Mouse (Mus musculus) naive thymus-derived CD4-positive, alpha-beta T cell, adult 2 months (primary cell): ENCODE measurements around the gene Rin3.

ENCODE experiments used
- DNase-seq: peaks from one replicate; pipeline ENCODE4 v3.0.0-alpha.2; 2011; ENCODE audit warnings: low read depth

Rin3 gene

DNA sequence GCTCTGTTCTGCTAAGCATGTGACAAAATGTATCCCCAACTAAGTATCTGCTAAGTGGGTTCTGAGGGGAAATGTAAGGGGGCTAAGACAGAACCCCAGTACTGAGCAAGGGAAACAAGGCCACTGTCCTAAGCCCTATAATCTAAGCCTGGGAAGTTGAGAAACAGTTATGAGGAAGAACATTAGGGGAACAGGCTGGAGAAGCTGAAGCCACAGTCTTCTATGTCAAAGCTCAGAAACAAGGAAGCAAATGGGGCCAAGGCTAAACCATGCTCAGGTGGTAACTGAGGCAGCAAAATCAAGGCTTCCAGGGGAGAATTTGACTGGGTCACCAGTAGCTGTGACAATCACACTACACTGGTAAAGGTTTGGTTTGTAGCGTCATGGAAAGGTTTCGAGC, 50.3 kb downstream of the Rin3 start:
- no peak for DNase-seq

DNA sequence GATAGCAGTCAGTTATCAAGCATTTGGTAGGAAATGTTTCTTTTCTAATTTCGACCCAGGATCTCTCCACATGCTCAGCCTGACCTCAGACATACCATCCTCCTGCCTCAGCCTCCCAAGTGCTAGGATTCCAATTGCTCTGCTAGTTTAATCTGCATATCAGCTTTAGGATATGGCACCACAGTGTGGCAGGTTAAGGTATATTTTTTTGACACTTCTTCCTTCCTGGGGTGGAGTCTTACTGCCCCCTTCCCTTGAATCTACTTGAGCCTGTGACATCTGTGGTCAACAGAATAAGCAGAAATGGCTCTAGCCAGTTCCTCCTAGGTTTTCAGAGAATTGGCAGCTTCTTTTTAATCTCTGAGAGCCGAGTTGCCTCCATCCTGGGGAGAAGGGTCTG, 56.2 kb downstream of the Rin3 start:
- peak; percentile 29 for DNase-seq

DNA sequence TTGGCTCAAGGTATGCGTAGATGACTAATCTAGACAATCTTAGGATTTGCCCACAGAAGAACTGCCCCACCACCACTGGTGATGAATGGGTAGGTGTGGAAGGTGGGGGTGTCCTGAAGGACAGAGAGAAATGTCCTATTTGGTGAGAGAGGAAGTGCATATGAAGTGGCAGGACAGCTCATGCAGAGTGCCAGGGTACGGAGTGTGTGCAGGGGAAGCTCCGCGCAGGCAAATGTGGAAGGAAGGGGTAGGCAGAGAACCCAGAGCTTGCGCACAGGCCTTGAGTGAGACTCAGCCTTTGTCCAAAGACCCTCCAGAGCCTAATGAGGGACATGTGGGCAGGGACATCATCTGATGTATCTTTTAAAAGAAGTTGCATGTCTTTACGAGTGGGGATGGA, 57.6 kb downstream of the Rin3 start:
- no peak for DNase-seq

- no peak for DNase-seq
Observed at GRCm38 (mm10) chr12:102342147-102342546, 59.3 kb downstream of the Rin3 start.

GRCm38 (mm10) chr12:102342602-102343001, 59.8 kb downstream of the Rin3 start:
- no peak for DNase-seq

- no peak for DNase-seq
Observed at GRCm38 (mm10) chr12:102345031-102345815, 62.4 kb downstream of the Rin3 start.

DNA sequence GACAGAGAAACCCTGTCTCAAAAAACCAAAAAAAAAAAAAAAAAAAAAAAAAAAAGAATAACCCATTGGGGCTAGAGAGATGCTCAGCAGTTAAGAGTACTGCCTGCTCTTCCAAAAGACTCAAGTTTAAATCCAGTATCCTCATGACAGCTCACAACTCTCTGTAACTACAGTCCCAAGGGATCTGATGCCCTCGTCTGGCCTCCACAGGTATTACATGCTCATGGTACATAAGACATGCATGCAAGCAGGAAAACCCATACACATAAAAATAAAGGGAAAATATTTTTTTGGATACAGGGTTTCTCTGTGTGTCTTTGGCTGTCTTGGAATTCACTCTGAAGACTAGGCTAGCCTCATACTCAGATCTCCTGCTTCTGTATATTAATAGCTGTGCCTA, 63.7 kb downstream of the Rin3 start:
- DNase-seq = peak; percentile 79

DNA sequence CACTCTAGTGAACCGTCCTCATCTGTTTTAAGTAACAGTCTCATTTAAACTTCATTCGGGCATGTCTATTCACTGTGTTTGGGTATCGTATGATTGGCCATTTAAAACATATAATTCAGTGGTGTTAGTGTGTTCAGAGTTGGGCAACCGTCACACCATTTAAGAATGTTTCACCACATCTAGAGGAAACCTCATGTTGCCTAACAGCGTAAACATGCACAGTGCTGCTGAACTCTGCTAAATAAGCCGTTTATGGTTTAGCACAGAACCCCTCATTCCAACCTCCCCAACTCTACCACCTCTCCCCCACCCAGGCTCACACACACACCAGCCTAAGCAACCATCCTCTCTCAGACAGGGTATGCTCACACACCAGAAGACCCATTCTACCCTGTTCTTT, 65.6 kb downstream of the Rin3 start:
- no peak for DNase-seq

- no peak for DNase-seq
Observed at GRCm38 (mm10) chr12:102350997-102351396, 68.1 kb downstream of the Rin3 start.

DNA sequence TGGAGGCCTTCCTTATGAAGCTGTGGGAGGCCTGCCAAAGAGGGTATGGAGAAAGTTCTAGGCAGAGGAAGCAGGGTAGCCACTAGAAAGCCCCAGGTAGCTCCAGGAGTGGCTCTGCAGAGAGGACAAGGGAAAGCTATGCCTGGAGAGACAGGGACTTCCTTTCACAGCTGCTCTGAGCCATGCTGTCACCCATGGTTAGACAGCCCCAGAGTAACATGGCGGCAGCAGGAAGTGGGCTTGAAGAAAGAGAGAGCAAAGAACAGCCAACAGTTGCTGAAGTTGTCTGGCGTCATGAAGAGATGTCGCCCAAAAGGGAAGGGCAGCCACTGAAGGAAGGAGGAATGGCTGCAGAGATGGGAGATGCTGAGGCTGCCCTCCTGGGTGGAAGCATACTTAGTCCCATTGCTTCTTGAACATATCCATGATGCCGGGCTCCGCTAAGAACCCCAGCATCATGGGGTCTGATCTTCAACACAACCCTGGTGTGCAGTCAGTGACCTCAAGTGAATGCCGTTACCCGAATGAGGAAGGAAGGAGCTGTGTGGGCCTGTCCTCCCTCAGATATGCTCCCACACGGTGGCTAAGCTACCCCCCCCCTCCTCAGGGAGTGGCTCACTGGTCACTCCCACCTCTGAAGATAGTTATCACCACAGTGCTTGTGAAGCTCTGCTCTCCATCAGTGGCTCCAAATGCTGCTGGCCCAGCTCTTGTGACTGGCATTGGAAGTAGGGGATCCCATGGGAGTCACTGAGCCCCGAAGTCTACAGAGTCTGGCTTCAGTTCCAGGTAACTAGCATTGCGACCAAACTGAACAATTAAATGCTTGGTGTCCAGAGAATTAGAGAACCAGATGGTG, 71.5 kb downstream of the Rin3 start:
- DNase-seq = no peak

GRCm38 (mm10) chr12:102355784-102356183, 72.9 kb downstream of the Rin3 start:
- DNase-seq = no peak

DNA sequence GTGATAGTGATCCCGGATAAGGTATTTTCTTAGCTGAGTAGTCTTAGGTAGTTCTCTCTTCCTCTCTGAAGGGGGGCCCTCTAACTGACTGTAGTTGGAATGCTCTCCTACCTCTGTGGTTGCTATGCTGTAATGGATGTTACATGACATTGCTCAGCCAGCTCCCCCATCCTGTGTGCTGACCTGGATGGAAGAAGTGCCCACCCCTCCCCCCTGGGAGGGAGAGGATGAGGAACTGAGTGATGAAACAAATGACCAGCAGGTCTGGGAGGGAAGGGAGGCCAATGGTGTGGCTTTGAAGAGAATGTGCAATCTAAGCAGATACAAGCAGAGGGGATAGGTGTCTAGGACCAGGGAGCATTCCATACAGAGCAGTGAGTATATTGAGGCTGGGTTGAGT, 73.9 kb downstream of the Rin3 start:
- DNase-seq = no peak

DNA sequence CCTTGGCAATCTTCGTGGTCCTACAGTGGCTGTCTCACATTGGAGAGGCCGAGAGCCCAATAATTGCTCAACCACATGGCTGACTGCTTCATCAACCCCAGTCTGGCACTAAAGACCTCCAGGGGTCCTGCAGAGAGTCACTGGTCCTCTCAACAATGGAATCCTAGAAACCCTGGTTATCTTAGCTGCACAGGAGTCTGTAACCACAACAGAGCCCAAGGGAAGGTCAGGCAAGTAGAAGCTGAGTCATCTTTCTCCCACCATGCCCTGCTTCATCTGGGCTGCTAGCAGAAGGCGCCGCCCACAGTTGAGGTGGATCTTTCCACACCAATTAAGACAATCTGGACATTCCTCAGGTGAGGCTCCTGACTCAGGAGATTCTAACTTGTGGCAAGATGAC, 76.5 kb downstream of the Rin3 start:
- no peak for DNase-seq

DNA sequence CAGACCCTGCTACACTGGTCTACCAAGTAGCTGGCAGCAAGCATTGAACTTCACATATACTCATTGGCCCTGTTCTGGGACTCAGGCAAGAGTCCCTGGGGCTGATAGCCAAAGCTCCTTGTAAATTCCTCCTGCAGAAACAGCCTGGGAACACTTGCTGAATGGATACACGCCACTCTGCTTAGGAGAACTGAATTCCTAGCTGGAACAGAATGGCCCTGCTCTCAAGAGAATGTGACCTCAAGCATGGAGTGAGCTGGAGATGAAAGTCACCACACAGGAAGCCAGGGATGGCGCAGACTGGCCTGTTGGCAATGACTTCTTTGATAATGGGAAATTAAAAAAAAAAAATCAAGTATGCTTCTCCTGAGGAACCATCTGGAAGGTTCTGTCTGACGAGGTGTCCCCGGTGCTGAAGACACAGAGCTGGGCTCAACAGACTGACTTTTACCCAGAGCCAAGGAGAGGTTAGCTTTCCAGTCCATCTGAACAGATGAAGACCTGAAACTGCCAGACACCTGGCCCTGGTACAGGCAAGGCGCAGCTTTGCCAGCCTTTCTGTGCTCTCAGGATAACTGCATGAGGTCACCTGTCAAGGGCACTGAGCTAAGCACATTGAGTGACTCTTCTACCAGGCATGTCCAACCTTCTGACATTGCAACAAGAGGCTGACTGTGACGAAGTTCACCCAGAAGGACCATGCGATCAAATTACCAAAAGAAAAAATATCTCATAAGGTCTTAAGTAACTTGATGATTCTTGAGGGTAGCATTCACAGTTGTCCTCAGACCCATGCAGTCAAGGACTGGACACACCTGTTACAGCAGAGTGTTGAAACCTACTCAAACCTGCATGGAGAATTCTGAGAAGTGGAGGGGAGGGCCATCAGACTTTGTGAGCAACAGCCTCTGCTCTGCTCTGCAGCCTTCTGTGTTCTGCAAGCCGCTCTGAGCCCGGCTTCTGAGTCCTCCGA, 78.6 kb downstream of the Rin3 start:
- DNase-seq = no peak

DNA sequence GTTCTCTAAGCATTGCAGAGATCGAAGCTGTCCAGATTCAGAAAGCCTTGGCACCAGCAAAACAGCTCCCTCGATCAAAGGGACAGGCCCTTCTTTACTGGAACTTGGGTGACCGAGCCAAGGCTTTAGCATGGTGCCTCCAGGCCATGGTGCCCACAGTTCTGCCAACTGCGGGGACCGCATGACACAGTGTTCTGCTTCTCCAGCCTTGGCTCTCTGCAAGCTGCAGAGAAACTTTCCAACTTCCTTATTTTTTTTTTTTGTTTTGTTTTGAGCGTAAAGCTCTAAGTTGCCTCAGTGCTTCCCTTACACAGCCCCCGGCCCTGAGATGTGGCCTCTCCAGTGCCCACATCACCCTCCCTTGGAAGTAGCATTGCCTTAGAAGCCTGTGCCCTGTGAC, 82.2 kb downstream of the Rin3 start:
- DNase-seq = no peak

- no peak for DNase-seq
Observed at GRCm38 (mm10) chr12:102366126-102366816, 83.4 kb downstream of the Rin3 start.

GRCm38 (mm10) chr12:102367075-102367474, 84.2 kb downstream of the Rin3 start:
- peak; percentile 29 for DNase-seq

DNA sequence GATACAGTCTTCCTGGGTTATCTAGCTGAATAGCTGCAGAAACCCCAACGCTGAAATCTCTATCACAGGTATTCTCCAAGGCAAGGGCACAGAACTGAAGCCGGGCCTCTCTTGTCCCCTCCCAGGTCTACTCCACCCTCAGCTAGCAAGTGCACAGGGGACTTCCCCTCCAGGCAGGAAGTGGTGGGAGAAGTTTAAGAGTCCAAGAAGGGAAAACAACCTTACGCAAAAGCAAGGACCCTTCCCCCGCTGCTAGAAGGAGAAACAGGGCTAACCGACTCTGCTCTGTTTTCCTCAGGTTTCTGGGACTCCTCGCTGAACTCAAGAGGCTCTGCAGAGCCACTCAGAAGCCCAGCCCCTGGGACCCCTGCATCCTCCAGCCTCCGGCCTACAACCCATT, 85.2 kb downstream of the Rin3 start:
- peak; percentile 87 for DNase-seq

- DNase-seq = no peak
Observed at GRCm38 (mm10) chr12:102368556-102368955, 85.7 kb downstream of the Rin3 start.

DNA sequence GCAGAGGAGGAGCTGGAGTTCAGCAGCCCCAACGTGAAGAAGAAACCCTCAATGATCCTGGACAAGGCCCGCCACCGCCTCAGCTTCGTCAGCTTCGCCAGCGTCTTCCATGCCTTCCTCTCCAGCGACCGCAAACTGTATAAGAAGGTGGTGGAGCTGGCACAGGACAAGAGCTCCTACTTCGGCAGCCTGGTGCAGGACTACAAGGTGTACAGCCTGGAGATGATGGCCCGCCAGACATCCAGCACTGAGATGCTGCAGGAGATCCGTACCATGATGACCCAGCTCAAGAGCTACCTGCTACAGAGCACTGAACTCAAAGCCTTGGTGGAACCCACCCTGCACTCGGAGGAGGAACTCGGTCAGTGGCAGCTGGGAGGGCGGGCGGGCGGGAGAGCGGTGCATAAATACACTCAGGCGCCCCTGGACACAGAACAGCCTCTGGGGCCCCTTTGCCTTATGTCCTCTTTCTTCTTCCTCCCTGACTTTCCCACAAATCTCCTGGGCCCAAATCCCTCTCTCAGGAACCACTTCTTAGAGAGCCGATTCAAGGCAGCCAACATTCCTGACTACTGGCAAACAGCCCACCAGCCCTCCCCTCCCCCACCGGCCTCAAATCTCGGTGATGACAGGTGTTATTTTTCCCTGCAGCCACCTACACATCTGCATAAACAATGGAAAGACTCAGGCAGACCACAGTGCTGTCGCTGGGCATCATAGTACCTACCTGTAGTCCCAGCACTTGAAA, 86.8 kb downstream of the Rin3 start:
- DNase-seq = peak; percentile 43
